Comparison of ENCODE assay signal across 9 mouse cellular contexts in the genomic region with DNA sequence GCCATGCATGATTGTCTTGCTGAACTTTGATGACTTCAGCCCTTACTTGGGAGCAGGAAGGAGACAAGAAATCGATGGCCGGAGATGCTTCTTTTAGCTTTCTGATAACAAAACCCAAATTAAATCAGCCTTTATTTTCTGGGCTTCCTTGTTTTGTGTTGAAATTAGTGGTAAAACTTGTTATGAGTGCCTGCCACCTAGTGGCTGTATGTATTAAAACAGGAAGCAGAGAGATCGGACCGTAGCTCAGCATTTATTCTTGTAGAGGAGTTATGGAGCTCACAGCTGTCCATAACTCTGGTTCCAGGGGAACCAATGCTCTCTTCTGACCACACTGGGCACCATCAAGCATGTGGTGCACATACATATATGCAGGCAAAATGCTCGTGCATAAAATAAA. TPM values are rescaled to one million over a fixed set of nuclear protein-coding genes. Genes with fewer than 3 reads are reported as not detected.
DNase-seq lines count a peak whose midpoint lies in the region; ATAC-seq and TF ChIP-seq lines count a peak whose summit lies in the region.
"Had no signal": no experiment of that assay in that cellular context is flagged by ENCODE, and none has a peak within 500 bp of the region (broad histone marks: within the 10 kb centered on the region; RNA-seq: fewer than 3 reads in every experiment).

No protein-coding gene starts in this region.

- peak; percentile 75 to 77 for DNase-seq in heart, adult 18-20 months
- no peak for DNase-seq in heart, postnatal 25 days (ENCODE audit: low spot score)
- peak; percentile 80 for DNase-seq in A20 (ENCODE audit: low read depth, low spot score)
- peak; percentile 63 for DNase-seq in R1 (ENCODE audit: low read depth, low spot score)
- peak; percentile 80 for DNase-seq in embryo, embryonic 10.5 days (ENCODE audit: low spot score)
- DNase-seq in kidney, postnatal 36 days = peak; percentile 68 to 73
- DNase-seq in midbrain, postnatal 0 days (ENCODE audit: low spot score) = peak; percentile 80
- no peak for DNase-seq in testis, postnatal 10 days (ENCODE audit: low spot score)

- ATAC-seq in midbrain, postnatal 0 days (ENCODE audit: low FRiP score) = no peak

- no peaks in the 10 kb centered on the region for H3K4me1 ChIP-seq in midbrain, postnatal 0 days (ENCODE audit: insufficient read depth, low read length)
- H3K4me1 ChIP-seq: lung, embryonic 15.5 days had no signal

- H3K27me3 ChIP-seq in midbrain, postnatal 0 days (ENCODE audit: insufficient read depth, low read length) = no peaks in the 10 kb centered on the region
- H3K27me3 ChIP-seq: lung, embryonic 15.5 days had no signal

- H3K36me3 ChIP-seq in midbrain, postnatal 0 days (ENCODE audit: insufficient read depth, low read length) = peaks cover 33% of the 10 kb centered on the region

- intact Hi-C loops in heart, postnatal 25 days (cut with DNase I) = loop anchor here (1.0 to 5.0 kb wide), 3 partner anchors 41 to 181 kb away; no protein-coding TSS in a partner anchor

- no peak overlapping the region for H3K27ac ChIP-seq in midbrain, postnatal 0 days (ENCODE audit: low read depth, low read length)
- H3K27ac ChIP-seq: lung, embryonic 15.5 days had no signal

- H3K4me3 ChIP-seq in midbrain, postnatal 0 days (ENCODE audit: low read depth, low read length) = no peak overlapping the region
- H3K4me3 ChIP-seq: lung, embryonic 15.5 days had no signal

- peak; percentile 85 for TF ChIP-seq CTCF in midbrain, postnatal 0 days (IDR thresholded peaks at IDR 0.05)

- H3K4me2 ChIP-seq in midbrain, postnatal 0 days (ENCODE audit: low read depth, low read length, poor library complexity, severe bottlenecking) = no peak overlapping the region
- H3K4me2 ChIP-seq: lung, embryonic 15.5 days had no signal

- 17% methylated on average over 5 of the region's 5 CpGs for WGBS in midbrain, postnatal 0 days

- no peak overlapping the region for H3K9ac ChIP-seq in midbrain, postnatal 0 days (replicated peaks; ENCODE audit: low read length, poor library complexity, severe bottlenecking)
- H3K9ac ChIP-seq: lung, embryonic 15.5 days had no signal

- no peaks in the 10 kb centered on the region for H3K9me3 ChIP-seq in midbrain, postnatal 0 days (ENCODE audit: low read length)
- H3K9me3 ChIP-seq: lung, embryonic 15.5 days had no signal

RNA-seq across cellular contexts. Expression of a gene that starts 13.9 kb away (rescaled TPM):
- 1 to 10 TPM; 1.7 to 3.4 TPM for total RNA-seq in heart, adult 18-20 months (2021)
- total RNA-seq in heart, postnatal 25 days (2021) = 1 to 10 TPM; 3.2 TPM
- total RNA-seq in midbrain, postnatal 0 days (2014; rRNA removed) = 15.5 and 22.3 TPM in 2 replicates
- polyA plus RNA-seq in midbrain, postnatal 0 days (2015; fragmentation: Nextera tagmentation; extraction: Ambion mirVana) = 8.4 and 9.4 TPM in 2 replicates

RNA-seq across cellular contexts. Expression of a gene that starts 24.2 kb away (rescaled TPM):
- 10 to 100 TPM; 15.4 to 18.7 TPM for total RNA-seq in heart, adult 18-20 months (2021)
- 10 to 100 TPM; 16.9 to 17.2 TPM for total RNA-seq in heart, postnatal 25 days (2021)
- total RNA-seq in midbrain, postnatal 0 days (2014; rRNA removed) = 70.3 and 79.1 TPM in 2 replicates
- 156 and 158 TPM in 2 replicates for polyA plus RNA-seq in midbrain, postnatal 0 days (2015; fragmentation: Nextera tagmentation; extraction: Ambion mirVana)

RNA-seq across cellular contexts. Expression of a gene that starts 33.0 kb away (rescaled TPM):
- total RNA-seq in heart, adult 18-20 months (2021) = 1 to 10 TPM; 1.8 to 2.1 TPM
- total RNA-seq in heart, postnatal 25 days (2021) = 1 to 10 TPM; 5.0 to 6.5 TPM
- total RNA-seq in midbrain, postnatal 0 days (2014; rRNA removed) = 157 and 160 TPM in 2 replicates
- polyA plus RNA-seq in midbrain, postnatal 0 days (2015; fragmentation: Nextera tagmentation; extraction: Ambion mirVana) = 167 and 176 TPM in 2 replicates

RNA-seq across cellular contexts. Expression of a gene that starts 43.6 kb away (rescaled TPM):
- total RNA-seq in heart, adult 18-20 months (2021) = 10 to 100 TPM; 50.3 to 57.4 TPM
- total RNA-seq in heart, postnatal 25 days (2021) = 10 to 100 TPM; 52.2 to 54.5 TPM
- 14.3 and 16.3 TPM in 2 replicates for total RNA-seq in midbrain, postnatal 0 days (2014; rRNA removed)
- 5.7 and 7.5 TPM in 2 replicates for polyA plus RNA-seq in midbrain, postnatal 0 days (2015; fragmentation: Nextera tagmentation; extraction: Ambion mirVana)

Comparison
In these comparisons a context has a peak if more than half of its experiments do, and no peak if none do; other contexts are left out.
1. DNase-seq: peak in heart, adult 18-20 months (2 of 2), A20 (single experiment), R1 (single experiment), embryo, embryonic 10.5 days (single experiment), kidney, postnatal 36 days (2 of 2) and midbrain, postnatal 0 days (single experiment); none in heart, postnatal 25 days (single experiment) and testis, postnatal 10 days (single experiment).
2. RNA of a gene that starts 33.0 kb away (total RNA-seq): 157 to 160 TPM in midbrain, postnatal 0 days; 5.0 to 6.5 TPM in heart, postnatal 25 days and 1.8 to 2.1 TPM in heart, adult 18-20 months; every median in the first group is over 10 times any median in the second.